Comparison of ENCODE assay signal across 9 mouse cellular contexts in genomic region chr2:158139628-158140027, GRCm38 (mm10). TPM values are rescaled to one million over a fixed set of nuclear protein-coding genes. Genes with fewer than 3 reads are reported as not detected.
DNase-seq lines count a peak whose midpoint lies in the region; ATAC-seq lines count a peak whose summit lies in the region.
"Had no signal": no experiment of that assay in that cellular context is flagged by ENCODE, and none has a peak within 500 bp of the region (broad histone marks: within the 10 kb centered on the region; RNA-seq: fewer than 3 reads in every experiment).

No protein-coding gene starts in this region.

- 41% methylated on average over 7 of the region's 7 CpGs for WGBS in hindbrain, embryonic 10.5 days
- 47% methylated on average over 7 of the region's 7 CpGs for WGBS in hindbrain, embryonic 11.5 days
- 35% methylated on average over 7 of the region's 7 CpGs for WGBS in hindbrain, embryonic 16.5 days
- WGBS in lung, embryonic 15.5 days = 36% methylated on average over 7 of the region's 7 CpGs

- no peak overlapping the region for H3K9ac ChIP-seq in hindbrain, embryonic 11.5 days (ENCODE audit: low read depth, low read length)
- H3K9ac ChIP-seq in hindbrain, embryonic 16.5 days (ENCODE audit: low read depth, low read length) = no peak overlapping the region
- H3K9ac ChIP-seq in lung, embryonic 15.5 days = no peak overlapping the region
- H3K9ac ChIP-seq: neural tube, embryonic 12.5 days had no signal

- no peak overlapping the region for H3K4me3 ChIP-seq in hindbrain, embryonic 10.5 days
- H3K4me3 ChIP-seq in hindbrain, embryonic 11.5 days (ENCODE audit: low read depth, low read length) = no peak overlapping the region
- no peak overlapping the region for H3K4me3 ChIP-seq in hindbrain, embryonic 16.5 days (ENCODE audit: low read length)
- no peak overlapping the region for H3K4me3 ChIP-seq in lung, embryonic 15.5 days
- H3K4me3 ChIP-seq: neural tube, embryonic 12.5 days had no signal

- peaks cover 14% of the 10 kb centered on the region for H3K27me3 ChIP-seq in hindbrain, embryonic 10.5 days (ENCODE audit: insufficient read depth, poor library complexity, severe bottlenecking)
- H3K27me3 ChIP-seq in hindbrain, embryonic 11.5 days (ENCODE audit: control insufficient read depth, insufficient read depth, low read length) = no peaks in the 10 kb centered on the region
- H3K27me3 ChIP-seq in hindbrain, embryonic 16.5 days (replicated peaks; ENCODE audit: control insufficient read depth, insufficient read depth, low read length) = no peaks in the 10 kb centered on the region
- H3K27me3 ChIP-seq in lung, embryonic 15.5 days = no peaks in the 10 kb centered on the region

- ATAC-seq in hindbrain, embryonic 11.5 days (ENCODE audit: low FRiP score) = no peak
- peak; percentile 90 for ATAC-seq in hindbrain, embryonic 16.5 days
- ATAC-seq in lung, embryonic 15.5 days (ENCODE audit: borderline replicate concordance, extremely low read depth, low FRiP score, low TSS enrichment) = peak; percentile 37; the same call in 1 of the 2 replicates

- no peaks in the 10 kb centered on the region for H3K9me3 ChIP-seq in hindbrain, embryonic 10.5 days
- no peaks in the 10 kb centered on the region for H3K9me3 ChIP-seq in hindbrain, embryonic 11.5 days (ENCODE audit: control insufficient read depth, low read length)
- H3K9me3 ChIP-seq in hindbrain, embryonic 16.5 days (ENCODE audit: control insufficient read depth, low read length) = no peaks in the 10 kb centered on the region
- no peaks in the 10 kb centered on the region for H3K9me3 ChIP-seq in lung, embryonic 15.5 days
- H3K9me3 ChIP-seq: neural tube, embryonic 12.5 days had no signal

- peaks cover 58% of the 10 kb centered on the region for H3K4me1 ChIP-seq in hindbrain, embryonic 10.5 days (replicated peaks)
- no peaks in the 10 kb centered on the region for H3K4me1 ChIP-seq in hindbrain, embryonic 11.5 days (replicated peaks; ENCODE audit: control insufficient read depth, insufficient read depth, low read length)
- peaks cover 10% of the 10 kb centered on the region for H3K4me1 ChIP-seq in hindbrain, embryonic 16.5 days (ENCODE audit: control insufficient read depth, insufficient read depth, low read depth, low read length)
- H3K4me1 ChIP-seq in lung, embryonic 15.5 days = peaks cover 76% of the 10 kb centered on the region

- H3K36me3 ChIP-seq in hindbrain, embryonic 10.5 days = no peaks in the 10 kb centered on the region
- H3K36me3 ChIP-seq in hindbrain, embryonic 11.5 days (ENCODE audit: control insufficient read depth, insufficient read depth, low read length) = no peaks in the 10 kb centered on the region
- H3K36me3 ChIP-seq in hindbrain, embryonic 16.5 days (ENCODE audit: control insufficient read depth, insufficient read depth, low read length) = no peaks in the 10 kb centered on the region
- H3K36me3 ChIP-seq in lung, embryonic 15.5 days = peaks cover 6% of the 10 kb centered on the region; the same call in 1 of the 2 replicates
- H3K36me3 ChIP-seq: neural tube, embryonic 12.5 days had no signal

- no peak for DNase-seq in hindbrain, embryonic 10.5 days (ENCODE audit: low spot score)
- no peak for DNase-seq in hindbrain, embryonic 11.5 days (ENCODE audit: low spot score)
- DNase-seq in adrenal gland, adult 2 months = peak; percentile 89
- DNase-seq in gastrocnemius, adult 8-10 months (ENCODE audit: low spot score in 2 of 2) = peak; percentile 87 to 92
- DNase-seq in natural killer cell, adult 2 months (ENCODE audit: low spot score in 2 of 2) = no peak
- no peak for DNase-seq in spleen, postnatal 36 days (ENCODE audit: low spot score in 2 of 2)

- peak overlapping the region; percentile 68 for H3K27ac ChIP-seq in hindbrain, embryonic 10.5 days
- no peak overlapping the region for H3K27ac ChIP-seq in hindbrain, embryonic 11.5 days (ENCODE audit: low read depth, low read length)
- H3K27ac ChIP-seq in hindbrain, embryonic 16.5 days (ENCODE audit: low read depth, low read length) = peak overlapping the region; percentile 51; the same call in 1 of the 2 replicates
- peak overlapping the region; percentile 68 for H3K27ac ChIP-seq in lung, embryonic 15.5 days
- H3K27ac ChIP-seq: neural tube, embryonic 12.5 days had no signal

- H3K4me2 ChIP-seq in hindbrain, embryonic 11.5 days (replicated peaks; ENCODE audit: low read depth, low read length) = no peak overlapping the region
- H3K4me2 ChIP-seq in hindbrain, embryonic 16.5 days (ENCODE audit: low read length) = no peak overlapping the region
- no peak overlapping the region for H3K4me2 ChIP-seq in lung, embryonic 15.5 days
- H3K4me2 ChIP-seq: neural tube, embryonic 12.5 days had no signal

RNA-seq across cellular contexts. Expression of gene Tgm2, which starts 6.6 kb away (rescaled TPM):
- polyA plus RNA-seq in hindbrain, embryonic 10.5 days (2016; fragmentation: Nextera tagmentation; extraction: Ambion mirVana) = 7.5 and 10.2 TPM in 2 replicates
- polyA plus RNA-seq in hindbrain, embryonic 11.5 days (2014; fragmentation: Nextera tagmentation; extraction: Ambion mirVana) = 4.2 and 4.3 TPM in 2 replicates
- total RNA-seq in adrenal gland, adult 2 months (2021) = 100 to 1,000 TPM in 1 of 2 experiments, 10 to 100 TPM in 1; 63.6 to 105 TPM
- 66.9 and 71.9 TPM in 2 replicates for polyA plus RNA-seq in adrenal gland, adult 2 months (2012; rRNA removed)
- 10 to 100 TPM; 27.0 to 55.7 (median 39.4) TPM for total RNA-seq in gastrocnemius, adult 8-10 months (2022)
- polyA plus RNA-seq in hindbrain, embryonic 16.5 days (2015; fragmentation: Nextera tagmentation; extraction: Ambion mirVana) = 7.9 and 11.4 TPM in 2 replicates
- polyA plus RNA-seq in lung, embryonic 15.5 days (2015; fragmentation: Nextera tagmentation; extraction: Ambion mirVana) = 66.0 and 70.0 TPM in 2 replicates

Comparison
In these comparisons a context has a peak if more than half of its experiments do, and no peak if none do; other contexts are left out.
1. DNase-seq: peak in adrenal gland, adult 2 months (single experiment) and gastrocnemius, adult 8-10 months (2 of 2); none in hindbrain, embryonic 10.5 days (single experiment), hindbrain, embryonic 11.5 days (single experiment), natural killer cell, adult 2 months (0 of 2) and spleen, postnatal 36 days (0 of 2).